Mouse (Mus musculus): Measurements from ENCODE around the gene Myo1b. TPM values are rescaled to one million over a fixed set of nuclear protein-coding genes. Genes with fewer than 3 reads are reported as not detected.
A peak's percentile ranks its signal among the peaks of the same experiment; 100 is the strongest.

Gene Myo1b
- total and polyA plus RNA-seq, 2 experiments: 35.1 to 176 TPM

- H3K27ac ChIP-seq (replicated peaks; ENCODE audit: insufficient read depth, low read depth, low read length): no peak overlapping the region
- H3K79me2 ChIP-seq (ENCODE audit: control insufficient read depth, insufficient read depth, low read length): peaks cover 33% of the 10 kb centered on the region
- DNase-seq (ENCODE audit: extremely low read depth, low read depth, low spot score): no peak
- TF ChIP-seq POLR2A (IDR thresholded peaks at IDR 0.05; ENCODE audit: extremely low read depth, insufficient read depth, low read length): no peak
- TF ChIP-seq CTCF (IDR thresholded peaks at IDR 0.05; ENCODE audit: low read depth, low read length): no peak
- WGBS: 77% methylated on average over 5 of the region's 5 CpGs
- H3K9ac ChIP-seq (ENCODE audit: low read depth, low read length): no peak overlapping the region
- no peak overlapping the region for H3K4me3 ChIP-seq (ENCODE audit: insufficient read depth, low read depth, low read length)
- no peaks in the 10 kb centered on the region for H3K27me3 ChIP-seq (ENCODE audit: control insufficient read depth, insufficient read depth, low read length)
- peaks cover 1% of the 10 kb centered on the region; the same call in 1 of the 2 replicates for H3K36me3 ChIP-seq (ENCODE audit: control insufficient read depth, insufficient read depth, low read length)
- peaks cover 31% of the 10 kb centered on the region for H3K4me1 ChIP-seq (ENCODE audit: control insufficient read depth, insufficient read depth, low read length)
Measured at GRCm38 (mm10) chr1:51852314-51852713, 63.6 kb downstream of the Myo1b start.

- peaks cover 1% of the 10 kb centered on the region; the same call in 1 of the 2 replicates for H3K36me3 ChIP-seq (ENCODE audit: control insufficient read depth, insufficient read depth, low read length)
- H3K9ac ChIP-seq (ENCODE audit: low read depth, low read length): no peak overlapping the region
- H3K27me3 ChIP-seq (ENCODE audit: control insufficient read depth, insufficient read depth, low read length): no peaks in the 10 kb centered on the region
- H3K79me2 ChIP-seq (ENCODE audit: control insufficient read depth, insufficient read depth, low read length): peaks cover 41% of the 10 kb centered on the region
- 10% methylated on average over 8 of the region's 8 CpGs for WGBS
- TF ChIP-seq POLR2A (IDR thresholded peaks at IDR 0.05; ENCODE audit: extremely low read depth, insufficient read depth, low read length): no peak
- no peak for TF ChIP-seq CTCF (IDR thresholded peaks at IDR 0.05; ENCODE audit: low read depth, low read length)
- H3K4me1 ChIP-seq (ENCODE audit: control insufficient read depth, insufficient read depth, low read length): peaks cover 16% of the 10 kb centered on the region
- H3K27ac ChIP-seq (replicated peaks; ENCODE audit: insufficient read depth, low read depth, low read length): 0 out of 2 replicates have a peak overlapping the region, but pooled peaks have one; percentile 38
- peak; percentile 87 for DNase-seq (ENCODE audit: extremely low read depth, low read depth, low spot score)
- no peak overlapping the region for H3K4me3 ChIP-seq (ENCODE audit: insufficient read depth, low read depth, low read length)
Measured at GRCm38 (mm10) chr1:51849570-51850211, 66.2 kb downstream of the Myo1b start.

- Histone ChIP-seq H3K36me3 (ENCODE audit: control insufficient read depth, insufficient read depth, low read length) (no peaks in the 10 kb centered on the region), H3K4me3 (ENCODE audit: insufficient read depth, low read depth, low read length) (no peak overlapping the region)
- 91% methylated on average over 2 of the region's 2 CpGs for WGBS
Measured at GRCm38 (mm10) chr1:51845264-51846036, 70.4 kb downstream of the Myo1b start.

GRCm38 (mm10) chr1:51837845-51838623 is 77.8 kb downstream of the Myo1b start:
- H3K4me1 ChIP-seq (ENCODE audit: control insufficient read depth, insufficient read depth, low read length): no peaks in the 10 kb centered on the region
- no peak overlapping the region for H3K27ac ChIP-seq (replicated peaks; ENCODE audit: insufficient read depth, low read depth, low read length)
- H3K9ac ChIP-seq (ENCODE audit: low read depth, low read length): no peak overlapping the region
- 73% methylated on average over 11 of the region's 11 CpGs for WGBS
- H3K4me3 ChIP-seq (ENCODE audit: insufficient read depth, low read depth, low read length): no peak overlapping the region
- no peak for DNase-seq (ENCODE audit: extremely low read depth, low read depth, low spot score)
- peaks cover 10% of the 10 kb centered on the region for H3K36me3 ChIP-seq (ENCODE audit: control insufficient read depth, insufficient read depth, low read length)
- TF ChIP-seq CTCF (IDR thresholded peaks at IDR 0.05; ENCODE audit: low read depth, low read length) (peak; percentile 7; the same call in 1 of the 2 replicates), POLR2A (IDR thresholded peaks at IDR 0.05; ENCODE audit: extremely low read depth, insufficient read depth, low read length) (no peak)
- peaks cover 34% of the 10 kb centered on the region; the same call in 1 of the 2 replicates for H3K79me2 ChIP-seq (ENCODE audit: control insufficient read depth, insufficient read depth, low read length)
- H3K27me3 ChIP-seq (ENCODE audit: control insufficient read depth, insufficient read depth, low read length): no peaks in the 10 kb centered on the region

More at GRCm38 (mm10) chr1:51845264-51846036, 70.4 kb downstream of the Myo1b start:
- no peak overlapping the region for H3K9ac ChIP-seq (ENCODE audit: low read depth, low read length)
- H3K79me2 ChIP-seq (ENCODE audit: control insufficient read depth, insufficient read depth, low read length): peaks cover 39% of the 10 kb centered on the region
- no peak overlapping the region for H3K27ac ChIP-seq (replicated peaks; ENCODE audit: insufficient read depth, low read depth, low read length)
- TF ChIP-seq POLR2A (IDR thresholded peaks at IDR 0.05; ENCODE audit: extremely low read depth, insufficient read depth, low read length) (no peak), CTCF (IDR thresholded peaks at IDR 0.05; ENCODE audit: low read depth, low read length) (no peak)
- no peaks in the 10 kb centered on the region for H3K27me3 ChIP-seq (ENCODE audit: control insufficient read depth, insufficient read depth, low read length)
- no peak for DNase-seq (ENCODE audit: extremely low read depth, low read depth, low spot score)
- H3K4me1 ChIP-seq (ENCODE audit: control insufficient read depth, insufficient read depth, low read length): peaks cover 16% of the 10 kb centered on the region

DNA sequence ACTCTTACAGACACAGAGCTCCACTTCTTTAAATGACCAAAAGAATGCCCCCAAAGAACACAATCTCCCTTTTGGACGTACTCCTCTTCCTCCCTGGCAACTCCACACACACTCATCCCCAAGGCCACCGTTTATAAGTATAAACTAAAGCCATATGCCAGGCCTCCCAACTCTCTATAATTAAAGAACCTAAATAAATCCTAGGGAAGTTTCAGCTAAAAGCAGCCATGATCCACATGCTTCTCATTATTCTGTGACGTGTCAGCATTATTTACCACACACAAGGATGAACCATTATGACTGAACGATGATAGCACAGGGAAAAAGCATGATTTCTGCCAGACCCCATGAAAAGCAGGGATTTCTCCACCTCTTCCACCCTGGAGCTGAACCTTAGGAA is 78.6 kb downstream of the Myo1b start:
- Histone ChIP-seq H3K4me1 (ENCODE audit: control insufficient read depth, insufficient read depth, low read length) (no peaks in the 10 kb centered on the region), H3K4me3 (ENCODE audit: insufficient read depth, low read depth, low read length) (no peak overlapping the region), H3K27ac (replicated peaks; ENCODE audit: insufficient read depth, low read depth, low read length) (no peak overlapping the region), H3K79me2 (ENCODE audit: control insufficient read depth, insufficient read depth, low read length) (peaks cover 29% of the 10 kb centered on the region; the same call in 1 of the 2 replicates), H3K9ac (ENCODE audit: low read depth, low read length) (no peak overlapping the region), H3K36me3 (ENCODE audit: control insufficient read depth, insufficient read depth, low read length) (peaks cover 16% of the 10 kb centered on the region), H3K27me3 (ENCODE audit: control insufficient read depth, insufficient read depth, low read length) (no peaks in the 10 kb centered on the region)
- no peak for DNase-seq (ENCODE audit: extremely low read depth, low read depth, low spot score)
- WGBS: 85% methylated on average over 4 of the region's 4 CpGs
- TF ChIP-seq CTCF (IDR thresholded peaks at IDR 0.05; ENCODE audit: low read depth, low read length) (no peak), POLR2A (IDR thresholded peaks at IDR 0.05; ENCODE audit: extremely low read depth, insufficient read depth, low read length) (no peak)

Data from liver, adult 2 months (tissue).